Comparison of ENCODE assay signal across 20 mouse cellular contexts in the genomic region with DNA sequence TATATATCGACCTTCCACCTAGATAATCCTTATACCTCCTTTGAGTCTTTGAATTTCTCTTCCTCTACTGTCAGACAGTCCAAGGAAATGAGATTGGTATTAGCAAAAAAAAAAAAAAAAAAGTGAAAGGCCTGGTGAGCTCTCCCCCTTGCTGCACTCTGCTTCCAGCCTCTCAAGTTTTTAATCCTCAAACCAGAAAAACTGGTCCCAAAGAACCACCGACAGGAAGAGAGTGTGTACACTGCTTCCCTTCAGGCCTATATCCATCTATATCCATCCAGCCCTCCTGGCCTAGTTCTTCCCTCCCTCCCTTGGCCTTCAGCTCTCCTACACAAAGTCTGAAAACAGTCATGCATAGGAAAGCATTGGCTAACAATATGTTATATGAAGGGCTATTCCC.
"Had no signal": no experiment of that assay in that cellular context is flagged by ENCODE, and none has a peak within 500 bp of the region (broad histone marks: within the 10 kb centered on the region; RNA-seq: fewer than 3 reads in every experiment).

No protein-coding gene starts in this region.

- H3K9me3 ChIP-seq: liver, embryonic 12.5 days; midbrain, embryonic 10.5 days; midbrain, embryonic 12.5 days; neural tube, embryonic 13.5 days; neural tube, embryonic 15.5 days had no signal

- H3K4me1 ChIP-seq: liver, embryonic 12.5 days; midbrain, embryonic 10.5 days; midbrain, embryonic 12.5 days; neural tube, embryonic 15.5 days had no signal

- H3K36me3 ChIP-seq: liver, embryonic 12.5 days; midbrain, embryonic 10.5 days; midbrain, embryonic 12.5 days; neural tube, embryonic 13.5 days; neural tube, embryonic 15.5 days had no signal

- H3K4me2 ChIP-seq: liver, embryonic 12.5 days; midbrain, embryonic 12.5 days; neural tube, embryonic 13.5 days; neural tube, embryonic 15.5 days had no signal

- ATAC-seq: liver, embryonic 12.5 days; midbrain, embryonic 16.5 days had no signal

- H3K4me3 ChIP-seq: liver, embryonic 12.5 days; midbrain, embryonic 10.5 days; midbrain, embryonic 12.5 days; myocyte; neural tube, embryonic 13.5 days; neural tube, embryonic 15.5 days had no signal

- DNase-seq: lung, adult 18-20 months; lung, postnatal 10 days; lung, postnatal 4 days; midbrain, embryonic 14.5 days; retina, postnatal 1 day; right cerebral cortex, adult 18-20 months; right cerebral cortex, postnatal 25 days; right cerebral cortex, postnatal 4 days; spleen, adult 18-20 months; thymus, adult 18-20 months; thymus, postnatal 14 days; thymus, postnatal 36 days had no signal

- H3K9ac ChIP-seq: liver, embryonic 12.5 days; liver, embryonic 14.5 days; midbrain, embryonic 12.5 days; neural tube, embryonic 13.5 days; neural tube, embryonic 15.5 days had no signal

- H3K27me3 ChIP-seq: liver, embryonic 12.5 days; midbrain, embryonic 12.5 days; neural tube, embryonic 13.5 days; neural tube, embryonic 15.5 days had no signal

- H3K27ac ChIP-seq: liver, embryonic 12.5 days; liver, embryonic 14.5 days; midbrain, embryonic 10.5 days; midbrain, embryonic 12.5 days; neural tube, embryonic 13.5 days; neural tube, embryonic 15.5 days had no signal
